Mouse (Mus musculus) gastrocnemius, adult 8-10 months (tissue): Measurements from ENCODE around the gene Iqcf5. TPM values are rescaled to one million over a fixed set of nuclear protein-coding genes. Genes with fewer than 3 reads are reported as not detected.
"Not testable (repeated sequence)": the region's sequence is repeated elsewhere in the genome, so short reads cannot be mapped to it uniquely, and the experiment has no call there.

Experiments used
- DNase-seq, 2 experiments: peaks; one replicate each; pipeline ENCODE4 v3.0.0; 2022; ENCODE audit warnings: low spot score in 2 of 2
- total RNA-seq, 4 experiments: library from RNA; stranded (reverse); gene quantifications; 2 replicates each; pipeline ENCODE4 v1.2.4; 2022

The Iqcf5 gene
- total RNA-seq, 4 experiments from 2014 or later, result not detected

DNA sequence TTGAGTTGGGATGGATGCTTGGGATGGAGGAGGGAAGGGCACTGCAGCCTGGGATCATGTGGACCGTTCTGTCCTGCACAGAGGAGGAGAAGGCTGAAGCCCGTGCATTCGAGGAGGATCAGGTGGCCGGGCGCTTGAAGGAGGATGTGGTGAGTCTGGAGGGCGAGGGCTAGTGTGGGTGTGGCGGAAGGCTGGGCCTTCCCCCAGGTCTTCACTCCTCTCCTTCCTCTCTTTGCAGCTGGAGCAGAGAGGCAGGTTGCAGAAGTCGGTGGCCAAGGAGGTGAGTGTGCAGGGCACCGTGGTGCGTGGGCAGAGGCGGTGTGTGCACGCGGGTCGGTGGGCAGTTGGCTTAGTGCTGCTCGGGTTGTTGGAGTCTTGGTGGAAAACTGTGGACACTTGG, 33.3 kb upstream of the Iqcf5 start:
- DNase-seq, result peak in 1 of 2 experiments; percentile 1

DNA sequence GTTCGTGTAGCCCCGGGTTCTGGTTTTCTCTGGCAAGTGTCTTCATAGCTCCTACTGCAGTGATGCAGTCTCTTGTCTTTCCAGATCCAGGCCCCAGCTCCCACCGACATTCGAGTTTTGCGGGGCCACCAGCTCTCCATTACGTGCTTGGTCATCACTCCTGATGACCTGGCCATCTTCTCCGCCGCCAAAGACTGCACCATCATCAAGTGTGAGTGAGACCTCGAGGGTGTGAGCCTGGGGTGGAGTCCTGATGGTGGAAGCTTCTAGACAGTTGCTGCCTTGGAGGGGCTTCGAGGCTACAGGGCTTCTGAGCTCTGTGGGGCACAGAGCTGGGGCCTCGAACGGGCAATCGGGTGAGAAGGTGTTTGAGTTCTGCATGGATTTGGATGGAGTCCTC, 32.7 kb upstream of the Iqcf5 start:
- peak in 1 of 2 experiments; percentile 1 for DNase-seq

DNA sequence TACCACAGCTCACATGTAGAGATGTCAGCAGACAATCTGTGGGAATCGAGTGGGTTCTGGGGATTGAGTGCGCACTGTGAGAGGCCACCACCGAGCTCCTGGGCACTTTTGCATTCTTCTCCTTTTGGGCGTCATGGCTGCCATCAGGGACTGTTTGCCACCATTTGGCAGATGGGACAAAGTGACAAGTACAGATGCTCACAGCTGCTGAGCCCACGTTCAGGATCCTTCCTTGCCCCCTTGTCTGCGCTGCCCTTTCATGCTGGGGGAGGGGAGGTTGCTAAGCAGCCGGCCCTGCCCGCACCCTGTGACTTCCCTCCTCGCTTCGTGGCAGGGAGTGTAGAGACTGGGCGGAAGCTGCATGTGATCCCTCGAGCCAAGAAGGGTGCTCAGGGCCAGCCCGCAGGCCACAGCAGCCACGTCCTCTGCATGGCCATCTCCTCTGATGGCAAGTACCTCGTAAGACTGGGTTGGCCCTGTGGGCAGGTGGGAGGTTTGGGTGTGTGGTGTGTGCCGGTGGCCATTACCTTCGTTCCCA, 31.7 kb upstream of the Iqcf5 start:
- DNase-seq, result no peak

DNA sequence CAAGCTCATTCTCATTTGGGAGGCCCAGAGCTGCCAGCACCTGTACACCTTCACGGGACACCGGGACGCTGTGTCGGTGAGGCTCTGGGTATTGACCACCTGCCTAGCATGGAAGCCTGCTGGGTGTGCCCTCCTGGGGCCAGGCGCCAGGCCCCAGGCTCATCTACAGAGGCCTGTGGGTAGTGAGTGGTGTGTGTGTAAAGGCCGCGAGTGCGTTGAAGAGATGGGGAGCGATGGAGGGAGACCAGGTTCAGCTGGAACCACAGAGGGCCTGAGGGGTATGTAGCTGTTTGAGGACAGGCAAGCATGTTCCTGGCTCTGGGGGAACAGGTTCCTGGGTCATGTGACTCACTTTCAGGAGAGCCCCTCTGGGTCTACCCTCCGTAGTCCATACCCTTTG, 31.2 kb upstream of the Iqcf5 start:
- DNase-seq, result peak in 1 of 2 experiments; percentile 1

DNA sequence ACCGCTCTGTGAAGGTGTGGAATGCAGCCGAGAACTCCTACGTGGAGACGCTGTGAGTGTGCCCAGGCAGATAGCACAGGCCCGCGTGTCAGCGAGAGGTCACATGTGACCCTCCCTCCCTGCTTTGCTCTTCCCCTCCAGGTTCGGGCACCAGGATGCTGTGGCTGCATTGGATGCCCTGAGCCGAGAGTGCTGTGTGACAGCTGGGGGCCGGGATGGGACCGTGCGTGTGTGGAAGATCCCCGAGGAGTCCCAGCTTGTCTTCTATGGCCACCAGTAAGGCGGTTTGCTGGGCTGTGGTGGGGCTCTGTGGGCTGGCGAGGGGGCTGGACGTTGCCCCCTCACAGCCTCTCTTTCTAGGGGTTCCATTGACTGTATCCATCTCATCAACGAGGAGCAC, 30.8 kb upstream of the Iqcf5 start:
- DNase-seq, result no peak

DNA sequence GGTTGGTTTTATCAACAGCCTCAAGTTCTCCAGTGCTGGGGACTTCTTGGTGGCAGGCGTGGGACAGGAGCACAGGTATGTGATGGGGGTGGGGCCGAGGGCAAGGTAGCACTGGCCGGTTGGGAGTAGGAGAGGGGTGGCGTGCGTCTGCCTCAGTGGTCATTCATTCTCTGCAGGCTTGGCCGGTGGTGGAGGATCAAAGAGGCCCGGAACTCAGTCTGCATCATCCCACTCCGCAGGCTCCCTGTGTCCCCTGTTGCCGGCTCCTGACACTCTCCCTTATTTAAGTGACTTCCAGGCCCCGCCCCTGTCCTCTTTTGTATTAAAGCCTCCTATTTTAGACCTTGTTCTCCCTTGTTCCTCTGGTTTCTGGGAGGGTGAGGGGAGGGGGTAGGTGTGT, 29.3 kb upstream of the Iqcf5 start:
- DNase-seq, result no peak

DNA sequence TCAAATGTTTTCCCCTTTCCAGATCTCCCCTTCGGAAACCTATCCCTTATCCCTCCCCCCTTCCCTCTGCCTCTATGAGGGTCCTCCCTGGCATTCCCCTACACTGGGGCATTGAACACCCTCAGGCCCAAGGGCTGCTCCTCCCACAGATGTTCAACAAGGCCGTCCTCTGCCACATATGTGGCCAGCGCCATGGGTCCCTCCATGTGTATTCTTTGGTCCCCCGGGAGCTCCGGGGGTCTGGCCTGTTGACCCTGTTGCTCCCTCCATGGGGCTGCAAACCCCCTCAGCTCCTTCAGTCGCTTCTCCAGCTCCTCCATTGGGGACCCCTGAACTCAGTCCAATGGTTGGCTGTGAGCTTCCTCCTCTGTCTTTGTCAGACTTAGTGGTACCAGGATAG, 26.8 kb upstream of the Iqcf5 start:
- not testable (repeated sequence) for DNase-seq

DNA sequence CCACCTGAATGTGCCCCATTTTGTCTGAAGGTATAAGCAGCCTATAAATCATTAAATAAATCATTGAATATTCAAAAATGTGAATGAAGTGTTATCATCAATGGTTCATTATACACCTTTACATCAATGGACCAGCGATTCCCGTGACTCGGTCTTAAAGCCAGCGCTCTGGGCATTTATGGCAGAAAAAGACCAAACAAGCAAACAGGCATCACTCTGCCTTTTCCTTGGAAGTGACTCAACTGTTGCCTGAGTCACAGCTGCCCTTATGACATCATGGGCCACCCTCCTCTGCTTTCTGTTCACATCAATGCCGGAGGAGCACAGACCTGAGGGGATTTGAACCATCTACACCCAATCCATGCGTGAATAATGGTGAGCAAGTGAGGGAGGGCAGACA, 14.7 kb upstream of the Iqcf5 start, which contains the start of gene Iqcf1:
Gene Iqcf1 (plus strand): TSS at position 301 of the 400 bp plus-strand sequence.
- no peak for DNase-seq

DNA sequence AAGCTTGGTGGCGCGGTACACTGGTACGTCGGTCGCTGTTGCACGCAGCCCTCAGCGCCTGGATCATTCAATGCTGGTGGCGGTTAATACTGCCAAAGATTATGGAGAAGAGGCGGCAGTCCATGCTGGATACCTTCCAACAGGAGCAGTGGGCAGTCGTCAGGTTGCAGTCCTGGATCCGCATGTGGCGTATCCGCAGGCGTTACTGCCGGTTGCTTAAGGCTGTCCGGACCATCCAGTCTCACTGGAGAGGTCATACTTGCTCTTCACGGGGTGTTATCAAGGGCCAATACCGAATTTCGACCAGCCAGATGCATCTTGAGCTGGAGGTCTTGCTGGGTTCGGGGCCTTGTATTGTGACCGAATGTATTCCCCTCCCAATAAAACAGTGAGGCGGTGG, 12.5 kb upstream of the Iqcf5 start:
- no peak for DNase-seq

DNA sequence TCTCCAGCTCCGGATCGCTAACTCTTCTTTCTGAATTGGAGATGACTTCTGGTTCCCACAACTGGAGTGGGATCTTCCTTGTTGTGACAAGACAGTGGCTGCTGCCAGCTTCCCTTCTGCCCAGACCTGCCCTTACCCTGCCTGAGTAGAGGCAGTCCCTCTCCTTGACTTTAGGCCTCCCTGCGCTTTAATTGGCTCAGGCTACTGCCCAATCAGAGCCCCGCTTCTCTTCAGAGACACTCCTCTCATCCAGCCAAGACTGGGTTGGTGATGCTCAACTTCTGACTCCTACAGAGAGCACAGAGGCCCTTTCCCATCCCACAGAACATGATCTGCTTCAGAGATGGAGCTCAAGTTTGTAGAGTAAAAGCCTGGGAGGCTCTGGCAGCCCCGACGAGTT, 10.1 kb upstream of the Iqcf5 start:
- DNase-seq, result no peak

DNA sequence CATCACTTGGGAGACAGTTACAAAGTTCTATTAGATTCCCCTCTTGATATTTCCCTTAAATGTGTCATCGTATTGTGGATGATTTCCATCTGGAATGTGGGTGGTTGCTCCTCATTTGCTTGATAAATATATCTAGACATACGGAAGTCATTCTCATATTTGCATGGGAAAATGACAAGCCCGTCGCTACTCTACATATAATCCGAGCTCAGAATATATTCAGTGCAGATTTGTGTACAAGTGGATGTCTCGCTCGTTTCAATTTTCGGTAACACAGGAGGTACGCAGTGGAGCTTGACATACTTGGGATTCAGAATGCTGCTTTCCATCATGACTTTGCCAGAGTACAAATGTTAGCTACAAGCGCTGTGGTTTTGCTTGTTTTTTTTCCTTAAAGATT, 5.0 kb upstream of the Iqcf5 start:
- no peak for DNase-seq

DNA sequence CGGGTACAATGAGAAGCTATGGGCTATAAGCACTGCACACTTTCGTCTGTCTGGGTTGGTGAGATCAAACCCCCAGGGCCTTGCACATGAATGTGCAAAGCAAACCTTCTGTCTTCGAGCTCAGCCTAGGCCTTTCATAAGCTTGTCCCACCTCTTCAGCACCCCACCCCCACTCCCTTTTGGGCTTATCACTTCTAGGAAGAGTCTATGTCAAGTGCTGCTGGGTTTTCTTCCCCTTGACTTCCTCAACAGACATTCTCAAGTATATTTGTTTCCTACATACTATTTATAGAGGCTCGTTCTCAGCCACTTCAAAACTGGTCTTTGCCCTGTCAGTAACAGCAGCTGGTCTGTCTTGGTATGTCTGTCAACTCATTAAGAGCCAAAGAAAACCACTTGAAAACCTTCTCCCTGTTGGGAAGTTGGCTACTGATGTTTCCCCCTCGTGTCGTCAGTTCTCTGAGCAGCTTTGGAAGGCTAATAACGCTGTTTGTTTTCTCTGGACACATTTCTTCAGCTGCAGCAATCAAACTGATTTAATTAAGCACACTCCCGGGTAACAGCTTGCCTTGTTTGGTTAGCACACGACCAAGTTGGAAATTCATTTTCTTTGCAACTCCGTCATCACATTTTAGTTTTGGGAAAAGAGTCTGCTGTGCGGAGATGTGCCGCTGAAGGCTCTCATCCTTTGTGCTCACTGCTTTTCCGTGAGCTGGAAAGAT, 1.5 kb upstream of the Iqcf5 start:
- DNase-seq, result no peak

DNA sequence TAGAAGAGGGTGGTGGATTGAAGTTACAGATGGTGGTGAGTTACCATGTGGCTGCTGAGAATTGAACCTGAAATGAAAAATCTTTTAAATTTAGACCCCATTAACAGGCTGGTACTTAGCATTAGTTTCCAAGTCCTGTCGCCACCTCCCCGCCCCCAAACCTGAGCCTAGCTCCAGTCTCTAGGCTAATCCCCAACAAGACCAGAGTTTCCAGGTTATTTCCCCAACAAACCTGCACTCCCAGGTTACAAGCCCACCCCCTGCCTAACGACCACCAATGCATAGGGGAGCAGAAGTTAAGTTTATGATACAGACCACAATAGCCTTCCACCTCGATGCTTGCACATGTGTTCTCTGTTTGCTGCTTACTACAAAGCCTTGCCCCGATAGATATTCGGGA, 807 bp upstream of the Iqcf5 start:
- no peak for DNase-seq

DNA sequence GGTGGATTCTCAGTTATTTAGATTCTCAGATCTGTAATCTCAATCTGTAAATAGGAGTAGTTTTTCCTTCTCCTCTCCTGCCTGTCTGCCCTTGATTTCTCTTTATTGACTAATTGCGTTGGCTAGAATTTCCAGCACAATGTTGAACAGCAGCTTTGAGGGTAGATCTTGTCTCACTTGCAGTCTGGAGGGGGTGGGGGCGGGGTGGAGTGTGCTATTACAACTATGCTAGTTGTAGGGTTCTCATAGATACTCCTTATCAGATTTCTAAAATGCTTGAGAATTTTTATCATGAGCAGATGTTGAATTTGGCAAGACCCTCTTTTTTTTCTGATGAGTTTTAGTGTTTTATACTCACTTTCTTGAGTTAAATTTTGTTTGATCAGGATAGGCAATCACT, 5.1 kb downstream of the Iqcf5 start:
- no peak for DNase-seq

DNA sequence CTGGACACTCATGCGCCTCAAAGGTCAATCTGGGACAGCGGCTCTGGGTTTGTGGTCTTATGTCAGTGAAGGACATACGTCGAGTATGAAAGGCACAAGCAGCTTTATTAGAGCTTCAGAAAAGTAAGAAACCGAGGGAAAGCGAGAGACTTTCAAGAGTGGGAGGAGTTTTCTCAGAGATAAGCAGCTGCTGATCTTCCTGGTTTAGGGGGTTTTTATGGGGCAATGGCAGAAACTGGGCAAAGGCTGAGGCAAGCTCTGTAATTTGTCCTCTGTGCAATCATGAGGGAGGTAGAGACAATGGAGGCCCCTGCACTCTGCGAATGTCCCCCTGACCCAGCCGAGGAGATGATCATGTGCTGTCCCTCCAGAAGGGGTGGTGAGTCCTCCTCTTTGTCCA, 5.5 kb downstream of the Iqcf5 start:
- no peak for DNase-seq

DNA sequence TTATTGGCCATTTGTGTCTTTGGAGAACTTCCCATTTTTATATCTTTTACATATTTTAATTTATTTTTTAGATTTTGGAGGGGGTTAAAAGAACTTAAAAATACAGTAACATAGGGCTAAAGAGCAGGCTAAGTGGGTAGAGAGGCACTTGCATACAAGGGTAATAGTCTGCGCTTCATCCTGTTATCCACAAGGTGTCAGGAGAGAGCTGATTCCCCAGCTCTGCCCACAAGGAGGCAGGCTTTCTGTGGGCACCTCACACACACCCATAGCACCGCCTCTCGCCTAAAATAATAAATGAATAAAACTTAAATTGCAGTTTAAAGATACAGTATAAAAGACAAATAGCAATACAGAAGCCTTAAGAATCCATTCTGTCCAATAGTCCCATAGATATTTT, 17.5 kb downstream of the Iqcf5 start:
- no peak for DNase-seq

DNA sequence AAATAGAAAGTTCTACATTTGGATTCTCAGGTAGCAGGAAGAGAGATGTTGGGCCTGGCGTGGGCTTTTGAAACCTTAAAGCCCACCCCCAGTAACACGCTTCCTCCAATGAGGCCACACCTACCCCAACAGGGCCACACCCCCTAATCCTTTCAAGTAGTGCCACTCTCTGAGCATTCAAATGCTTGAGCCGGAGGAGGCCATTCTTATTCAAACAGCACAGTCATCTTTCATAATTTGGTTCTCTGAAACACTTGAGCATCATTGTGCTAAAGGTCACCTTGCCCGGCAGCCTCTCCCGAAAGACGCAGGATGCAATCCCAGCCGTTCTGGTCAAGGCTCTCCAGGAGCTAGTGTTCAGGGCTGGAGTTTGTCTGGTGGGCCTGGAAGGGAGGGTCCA, 19.9 kb downstream of the Iqcf5 start:
- DNase-seq, result no peak

DNA sequence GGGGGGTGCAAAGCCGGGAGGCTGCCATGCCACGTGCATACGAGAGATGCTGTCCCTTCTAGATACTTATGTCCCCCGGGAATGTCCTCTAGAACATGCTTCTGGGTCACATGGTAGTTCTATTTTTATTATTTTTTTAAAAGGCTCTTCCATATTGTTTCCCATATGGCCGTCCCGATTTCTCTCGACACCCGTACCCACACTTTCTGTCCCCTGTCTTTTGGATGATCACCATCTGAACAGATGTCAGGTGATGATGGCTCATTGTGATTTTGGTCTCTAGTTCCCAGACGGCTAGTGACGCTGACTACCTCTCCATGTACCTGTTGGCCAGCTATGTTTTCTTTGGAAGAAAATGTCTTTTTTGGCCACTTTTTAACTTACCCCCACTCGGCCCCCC, 20.6 kb downstream of the Iqcf5 start:
- no peak for DNase-seq

DNA sequence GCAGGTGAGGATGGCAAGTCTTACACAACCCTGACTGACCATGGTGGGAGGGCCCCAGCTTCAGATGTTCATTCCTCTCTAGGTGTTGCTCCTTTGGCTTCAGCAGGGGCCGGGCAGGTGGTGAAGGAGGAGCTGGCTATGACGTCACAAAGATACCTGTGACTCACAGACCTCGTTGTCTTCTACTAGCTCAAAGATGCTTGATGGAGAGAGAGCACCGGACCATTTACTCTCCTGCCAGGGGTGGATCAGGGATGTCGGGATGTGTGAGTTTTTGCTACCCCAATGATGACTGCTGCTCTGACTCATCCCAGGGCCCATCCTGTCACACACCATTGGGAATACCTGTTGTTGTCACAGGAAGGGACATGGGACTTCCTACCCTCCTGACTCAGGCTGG, 47.2 kb downstream of the Iqcf5 start, which contains the start of gene Iqcf3:
Gene Iqcf3 (minus strand): TSS at position 101 of the 400 bp plus-strand sequence.
- no peak for DNase-seq

DNA sequence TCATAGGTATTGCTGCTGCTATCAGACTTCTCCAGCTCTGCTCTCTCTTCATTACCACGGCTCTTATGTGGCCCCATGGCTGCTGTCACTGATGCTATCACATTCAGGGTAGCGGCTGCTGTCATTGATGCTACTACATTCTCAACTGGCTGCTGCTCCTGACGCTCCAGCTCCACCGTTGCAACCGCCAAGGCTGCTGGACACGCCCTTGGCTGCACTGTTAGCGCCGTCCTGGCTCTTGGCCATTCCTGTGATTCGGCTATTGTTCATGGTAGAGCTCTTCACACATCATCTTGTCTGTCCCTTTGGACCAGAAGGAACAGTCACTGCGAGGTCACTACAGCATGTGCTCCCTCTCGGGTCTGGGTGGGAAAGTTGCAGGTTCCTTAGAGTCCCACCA, 47.9 kb downstream of the Iqcf5 start:
- DNase-seq, result no peak

DNA sequence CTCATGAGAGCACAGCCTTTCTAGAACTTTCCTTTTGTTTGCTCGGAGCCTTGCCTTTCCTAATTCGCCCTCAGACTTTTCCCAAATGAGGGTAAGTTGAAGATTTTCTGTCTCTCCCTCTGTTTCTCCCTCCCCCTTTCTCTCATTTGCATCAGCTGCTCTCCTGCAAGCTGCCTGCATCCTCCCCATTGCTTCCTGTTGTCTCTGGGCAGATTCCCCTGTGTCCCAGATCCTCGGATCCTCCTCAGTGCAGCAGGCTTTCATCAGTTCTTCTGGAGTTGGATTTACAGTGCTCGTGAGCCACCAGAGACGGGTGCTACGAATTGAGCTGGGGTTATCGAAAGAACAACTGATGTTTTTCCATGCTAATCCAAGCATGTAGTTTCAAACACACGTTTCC, 49.7 kb downstream of the Iqcf5 start:
- no peak for DNase-seq
